In genomic region chr14:60636608-60636980, GRCm38 (mm10) we compare ENCODE assay signal across 10 mouse cellular contexts. TPM values are rescaled to one million over a fixed set of nuclear protein-coding genes. Genes with fewer than 3 reads are reported as not detected.
A peak's percentile ranks its signal among the peaks of the same experiment; 100 is the strongest.
DNase-seq lines count a peak whose midpoint lies in the region; ATAC-seq and TF ChIP-seq lines count a peak whose summit lies in the region.
"Had no signal": no experiment of that assay in that cellular context is flagged by ENCODE, and none has a peak within 500 bp of the region (broad histone marks: within the 10 kb centered on the region; RNA-seq: fewer than 3 reads in every experiment).

No protein-coding gene starts in this region.

- no peak for TF ChIP-seq CTCF in hindbrain, postnatal 0 days (IDR thresholded peaks at IDR 0.05; ENCODE audit: low read depth)

- H3K4me2 ChIP-seq in heart, embryonic 15.5 days: 0 out of 2 replicates have a peak overlapping the region, but pooled peaks have one; percentile 100
- peak overlapping the region; percentile 99 for H3K4me2 ChIP-seq in embryonic facial prominence, embryonic 15.5 days (replicated peaks)
- peak overlapping the region; percentile 96 for H3K4me2 ChIP-seq in hindbrain, postnatal 0 days (ENCODE audit: low read depth, low read length)
- peak overlapping the region; percentile 90 for H3K4me2 ChIP-seq in midbrain, embryonic 13.5 days (replicated peaks)

- 62% methylated on average over 2 of the region's 2 CpGs for WGBS in heart, embryonic 15.5 days
- WGBS in embryonic facial prominence, embryonic 15.5 days: 53% methylated on average over 2 of the region's 2 CpGs
- 18% methylated on average over 2 of the region's 2 CpGs for WGBS in hindbrain, postnatal 0 days
- WGBS in midbrain, embryonic 13.5 days: 13% methylated on average over 2 of the region's 2 CpGs

- H3K9ac ChIP-seq in heart, embryonic 15.5 days: no peak overlapping the region
- no peak overlapping the region for H3K9ac ChIP-seq in embryonic facial prominence, embryonic 15.5 days
- no peak overlapping the region for H3K9ac ChIP-seq in hindbrain, postnatal 0 days (replicated peaks; ENCODE audit: low read length)
- H3K9ac ChIP-seq in midbrain, embryonic 13.5 days (replicated peaks): 0 out of 2 replicates have a peak overlapping the region, but pooled peaks have one; percentile 82

- peaks cover 20% of the 10 kb centered on the region for H3K4me1 ChIP-seq in heart, embryonic 15.5 days (replicated peaks)
- peaks cover 40% of the 10 kb centered on the region for H3K4me1 ChIP-seq in embryonic facial prominence, embryonic 15.5 days
- H3K4me1 ChIP-seq in hindbrain, postnatal 0 days (ENCODE audit: insufficient read depth, low read length): peaks cover 18% of the 10 kb centered on the region; the same call in 1 of the 2 replicates
- peaks cover 68% of the 10 kb centered on the region for H3K4me1 ChIP-seq in midbrain, embryonic 13.5 days (replicated peaks)

- H3K27me3 ChIP-seq in heart, embryonic 15.5 days: peaks cover 32% of the 10 kb centered on the region
- no peaks in the 10 kb centered on the region; the same call in 1 of the 2 replicates for H3K27me3 ChIP-seq in embryonic facial prominence, embryonic 15.5 days
- no peaks in the 10 kb centered on the region for H3K27me3 ChIP-seq in hindbrain, postnatal 0 days (ENCODE audit: insufficient read depth, low read length)
- H3K27me3 ChIP-seq in midbrain, embryonic 13.5 days: no peaks in the 10 kb centered on the region

- H3K4me3 ChIP-seq in heart, embryonic 15.5 days: no peak overlapping the region
- H3K4me3 ChIP-seq in embryonic facial prominence, embryonic 15.5 days (replicated peaks): no peak overlapping the region
- peak overlapping the region; percentile 8; the same call in 1 of the 2 replicates for H3K4me3 ChIP-seq in hindbrain, postnatal 0 days (ENCODE audit: low read length)
- H3K4me3 ChIP-seq in midbrain, embryonic 13.5 days (replicated peaks): peak overlapping the region; percentile 76

- no peak for DNase-seq in heart, postnatal 14 days
- no peak for DNase-seq in hindbrain, postnatal 0 days (ENCODE audit: low spot score)
- DNase-seq in retina, postnatal 1 day: no peak
- no peak for DNase-seq in adipocyte (ENCODE audit: low spot score)
- DNase-seq: cerebellum, adult 11-12 months; lung, adult 2 months had no signal

- H3K9me3 ChIP-seq in heart, embryonic 15.5 days (replicated peaks): no peaks in the 10 kb centered on the region
- H3K9me3 ChIP-seq in embryonic facial prominence, embryonic 15.5 days (replicated peaks): no peaks in the 10 kb centered on the region
- no peaks in the 10 kb centered on the region for H3K9me3 ChIP-seq in hindbrain, postnatal 0 days (ENCODE audit: low read length)
- no peaks in the 10 kb centered on the region for H3K9me3 ChIP-seq in midbrain, embryonic 13.5 days

- no peak for ATAC-seq in heart, embryonic 15.5 days (replicated peaks; ENCODE audit: insufficient number of reproducible peaks, insufficient read depth, low FRiP score, low read depth)
- no peak for ATAC-seq in embryonic facial prominence, embryonic 15.5 days (ENCODE audit: insufficient number of reproducible peaks, low FRiP score, low TSS enrichment, low read depth)
- ATAC-seq in hindbrain, postnatal 0 days: no peak
- no peak for ATAC-seq in midbrain, embryonic 13.5 days
- no peak for ATAC-seq in activated CD4-positive, CD25-positive, alpha-beta regulatory T cell, adult 4 months

- H3K36me3 ChIP-seq in heart, embryonic 15.5 days: no peaks in the 10 kb centered on the region
- no peaks in the 10 kb centered on the region for H3K36me3 ChIP-seq in embryonic facial prominence, embryonic 15.5 days
- no peaks in the 10 kb centered on the region for H3K36me3 ChIP-seq in hindbrain, postnatal 0 days (ENCODE audit: insufficient read depth, low read length)
- H3K36me3 ChIP-seq in midbrain, embryonic 13.5 days: no peaks in the 10 kb centered on the region

- H3K27ac ChIP-seq in heart, embryonic 15.5 days: no peak overlapping the region
- H3K27ac ChIP-seq in embryonic facial prominence, embryonic 15.5 days (replicated peaks): no peak overlapping the region
- H3K27ac ChIP-seq in hindbrain, postnatal 0 days: no peak overlapping the region
- H3K27ac ChIP-seq in midbrain, embryonic 13.5 days: no peak overlapping the region

- intact Hi-C loops in heart, postnatal 14 days (cut with DNase I): no loop called here

RNA-seq across cellular contexts. Expression of gene Spata13, which starts 2.8 kb away (rescaled TPM):
- 14.9 and 18.5 TPM in 2 replicates for polyA plus RNA-seq in heart, embryonic 15.5 days (2015; fragmentation: Nextera tagmentation; extraction: Ambion mirVana)
- 10 to 100 TPM; 24.4 to 30.0 TPM for total RNA-seq in heart, postnatal 14 days (2021)
- 15.3 and 16.1 TPM in 2 replicates for polyA plus RNA-seq in embryonic facial prominence, embryonic 15.5 days (2015; fragmentation: Nextera tagmentation; extraction: Ambion mirVana)
- 34.1 and 39.8 TPM in 2 replicates for total RNA-seq in hindbrain, postnatal 0 days (2014; rRNA removed)
- 16.5 and 17.0 TPM in 2 replicates for polyA plus RNA-seq in hindbrain, postnatal 0 days (2015; fragmentation: Nextera tagmentation; extraction: Ambion mirVana)
- polyA plus RNA-seq in midbrain, embryonic 13.5 days (2015; fragmentation: Nextera tagmentation; extraction: Ambion mirVana): 41.3 and 47.4 TPM in 2 replicates
- 100 to 1,000 TPM in 1 of 2 experiments, 10 to 100 TPM in 1; 85.7 to 107 TPM for polyA plus RNA-seq in activated CD4-positive, CD25-positive, alpha-beta regulatory T cell, adult 4 months (2017; shearing (Covaris generic))

Comparison
In these comparisons a context has a peak if more than half of its experiments do, and no peak if none do; other contexts are left out.
1. H3K4me3 ChIP-seq: peak in hindbrain, postnatal 0 days (single experiment) and midbrain, embryonic 13.5 days (single experiment); none in heart, embryonic 15.5 days (single experiment) and embryonic facial prominence, embryonic 15.5 days (single experiment).
2. Peak in every context shown above with its lines, with median percentiles within 50 percentile points of each other: H3K4me2 ChIP-seq.